Mouse (Mus musculus): ENCODE data around the gene Cdh23.

The Cdh23 gene

GRCm38 (mm10) chr10:60574851-60575250 is 121.4 kb downstream of the Cdh23 start:
- DNase-seq, result no peak

- DNase-seq, result no peak
Measured at GRCm38 (mm10) chr10:60571491-60571890, 124.8 kb downstream of the Cdh23 start.

GRCm38 (mm10) chr10:60566369-60567037 is 129.8 kb downstream of the Cdh23 start:
- DNase-seq, result peak; percentile 3 to 4

- DNase-seq, result no peak
Measured at GRCm38 (mm10) chr10:60564136-60564535, 132.2 kb downstream of the Cdh23 start.

- no peak for DNase-seq
Measured at GRCm38 (mm10) chr10:60562946-60563345, 133.3 kb downstream of the Cdh23 start.

GRCm38 (mm10) chr10:60558491-60558927 is 137.8 kb downstream of the Cdh23 start:
- no peak for DNase-seq

GRCm38 (mm10) chr10:60552951-60553635 is 143.2 kb downstream of the Cdh23 start:
- DNase-seq, result no peak

GRCm38 (mm10) chr10:60539164-60539914 is 157.0 kb downstream of the Cdh23 start:
- DNase-seq, result no peak

- DNase-seq, result no peak
Measured at GRCm38 (mm10) chr10:60536098-60536811, 160.0 kb downstream of the Cdh23 start.

GRCm38 (mm10) chr10:60532502-60532901 is 163.8 kb downstream of the Cdh23 start:
- no peak for DNase-seq

GRCm38 (mm10) chr10:60531349-60531748 is 164.9 kb downstream of the Cdh23 start:
- peak; percentile 70 to 75 for DNase-seq

- no peak for DNase-seq
Measured at GRCm38 (mm10) chr10:60530633-60531032, 165.7 kb downstream of the Cdh23 start.

GRCm38 (mm10) chr10:60527949-60528348 is 168.3 kb downstream of the Cdh23 start:
- no peak for DNase-seq

GRCm38 (mm10) chr10:60525081-60525480 is 171.2 kb downstream of the Cdh23 start:
- DNase-seq, result no peak

- DNase-seq, result no peak
Measured at GRCm38 (mm10) chr10:60516286-60516685, 180.0 kb downstream of the Cdh23 start.

- no peak for DNase-seq
Measured at GRCm38 (mm10) chr10:60498538-60498937, 197.8 kb downstream of the Cdh23 start.

GRCm38 (mm10) chr10:60495070-60495469 is 201.2 kb downstream of the Cdh23 start:
- no peak for DNase-seq

GRCm38 (mm10) chr10:60491538-60491937 is 204.8 kb downstream of the Cdh23 start:
- DNase-seq, result no peak

- no peak for DNase-seq
Measured at GRCm38 (mm10) chr10:60481381-60481780, 214.9 kb downstream of the Cdh23 start.

- no peak for DNase-seq
Measured at GRCm38 (mm10) chr10:60474549-60474948, 221.7 kb downstream of the Cdh23 start.

GRCm38 (mm10) chr10:60473782-60474322 is 222.4 kb downstream of the Cdh23 start:
- DNase-seq, result no peak

GRCm38 (mm10) chr10:60467752-60468151 is 228.5 kb downstream of the Cdh23 start:
- DNase-seq, result no peak
